Mouse (Mus musculus) intestine, embryonic 14.5 days (tissue): ENCODE measurements around the gene Rgs8. TPM values are rescaled to one million over a fixed set of nuclear protein-coding genes. Genes with fewer than 3 reads are reported as not detected.

ENCODE experiments used
- ATAC-seq: fragments of 200-750 bp; cut with Nextera tagmentation; replicated peaks from 2 replicates; pipeline ENCODE4 v1.8.0; 2017; ENCODE audit warnings: low read depth, moderate number of reproducible peaks, moderate TSS enrichment, moderate library complexity; ENCODE audit not compliant: low FRiP score, low TSS enrichment
- DNase-seq: peaks from one replicate; pipeline ENCODE4 v3.0.0-alpha.2; 2018; ENCODE audit warnings: low spot score
- H3K27ac ChIP-seq: fragments of 300-500 bp; sonication (generic); 2 replicates; pipeline ENCODE4 v1.5.1; 2014; ENCODE audit warnings: low read depth, mild to moderate bottlenecking, control low read depth
- H3K27me3 ChIP-seq: fragments of 300-500 bp; sonication (generic); replicated peaks from 2 replicates; pipeline ENCODE4 v1.6.1; 2014; ENCODE audit warnings: low read length, control low read depth; ENCODE audit not compliant: control insufficient read depth, insufficient read depth
- H3K36me3 ChIP-seq: fragments of 300-500 bp; sonication (generic); 2 replicates; pipeline ENCODE4 v1.6.1; 2014; ENCODE audit warnings: low read length, control low read depth; ENCODE audit not compliant: control insufficient read depth, insufficient read depth
- H3K4me1 ChIP-seq: fragments of 300-500 bp; sonication (generic); replicated peaks from 2 replicates; pipeline ENCODE4 v1.6.1; 2014; ENCODE audit warnings: low read length, control low read depth, mixed read lengths; ENCODE audit not compliant: control insufficient read depth, insufficient read depth
- H3K4me2 ChIP-seq: fragments of 300-500 bp; sonication (generic); 2 replicates; pipeline ENCODE4 v1.6.1; 2014; ENCODE audit warnings: low read length
- H3K4me3 ChIP-seq: fragments of 300-500 bp; sonication (generic); 2 replicates; pipeline ENCODE4 v1.5.1; 2014; ENCODE audit warnings: low read depth, low read length, control low read depth, mixed read lengths
- H3K9ac ChIP-seq: fragments of 300-500 bp; sonication (generic); 2 replicates; pipeline ENCODE4 v1.6.1; 2014; ENCODE audit warnings: mild to moderate bottlenecking, low read length
- H3K9me3 ChIP-seq: fragments of 300-500 bp; sonication (generic); 2 replicates; pipeline ENCODE4 v1.6.1; 2016; ENCODE audit warnings: low read length, control low read depth; ENCODE audit not compliant: control insufficient read depth
- WGBS: fragments of 180-500 bp; shearing (Covaris S2); extraction: QIAGEN DNeasy Blood & Tissue Kit; methylation state at CpG from one replicate; pipeline ENCODE4 v1.1.7; 2014; 5-methylcytosine and 5-hydroxymethylcytosine counted together
- polyA plus RNA-seq: library from polyadenylated mRNA; unstranded; fragments of >200 nt; fragmentation: Nextera tagmentation; extraction: Ambion mirVana; gene quantifications from 2 replicates; pipeline ENCODE4 v1.2.1, GENCODE M21; 2014

Rgs8 gene
- polyA plus RNA-seq, 1 experiment from 2014 or later: 0.04 TPM

GRCm38 (mm10) chr1:153667244-153667727 lies 14.5 kb downstream of the Rgs8 start:
- DNase-seq: no peak
- Histone ChIP-seq H3K9me3 (no peaks in the 10 kb centered on the region), H3K4me2 (no peak overlapping the region), H3K4me3 (no peak overlapping the region), H3K4me1 (0 out of 2 replicates have a peak, but pooled peaks cover 7% of the 10 kb centered on the region), H3K9ac (no peak overlapping the region), H3K27ac (no peak overlapping the region), H3K36me3 (no peaks in the 10 kb centered on the region), H3K27me3 (peaks cover 31% of the 10 kb centered on the region)
- no peak for ATAC-seq
- 76% methylated on average over 4 of the region's 4 CpGs for WGBS

- Histone ChIP-seq H3K4me1 (0 out of 2 replicates have a peak, but pooled peaks cover 7% of the 10 kb centered on the region), H3K36me3 (no peaks in the 10 kb centered on the region), H3K4me3 (no peak overlapping the region), H3K27me3 (peaks cover 31% of the 10 kb centered on the region), H3K27ac (no peak overlapping the region), H3K9ac (no peak overlapping the region), H3K9me3 (no peaks in the 10 kb centered on the region), H3K4me2 (no peak overlapping the region)
- ATAC-seq (no peak), DNase-seq (no peak)
- 63% methylated on average over 5 of the region's 5 CpGs for WGBS
Observed at GRCm38 (mm10) chr1:153667781-153668180, 15.0 kb downstream of the Rgs8 start.

GRCm38 (mm10) chr1:153669086-153669485 lies 16.3 kb downstream of the Rgs8 start:
- H3K4me2 ChIP-seq: no peak overlapping the region
- H3K9me3 ChIP-seq: no peaks in the 10 kb centered on the region
- peak; percentile 19; the same call in 1 of the 2 replicates for ATAC-seq
- 37% methylated on average over 7 of the region's 7 CpGs for WGBS
- DNase-seq: no peak
- H3K4me3 ChIP-seq: no peak overlapping the region
- no peak overlapping the region for H3K9ac ChIP-seq
- H3K27ac ChIP-seq: no peak overlapping the region
- 0 out of 2 replicates have a peak, but pooled peaks cover 7% of the 10 kb centered on the region for H3K4me1 ChIP-seq
- H3K36me3 ChIP-seq: no peaks in the 10 kb centered on the region
- peaks cover 31% of the 10 kb centered on the region for H3K27me3 ChIP-seq

GRCm38 (mm10) chr1:153669728-153670127 lies 16.9 kb downstream of the Rgs8 start:
- 51% methylated on average over 3 of the region's 3 CpGs for WGBS
- H3K4me2 ChIP-seq: no peak overlapping the region
- no peak overlapping the region for H3K4me3 ChIP-seq
- peaks cover 25% of the 10 kb centered on the region for H3K27me3 ChIP-seq
- no peak overlapping the region for H3K9ac ChIP-seq
- H3K9me3 ChIP-seq: no peaks in the 10 kb centered on the region
- H3K27ac ChIP-seq: no peak overlapping the region
- ATAC-seq (no peak), DNase-seq (no peak)
- 0 out of 2 replicates have a peak, but pooled peaks cover 7% of the 10 kb centered on the region for H3K4me1 ChIP-seq
- no peaks in the 10 kb centered on the region for H3K36me3 ChIP-seq

GRCm38 (mm10) chr1:153671352-153671751 lies 18.5 kb downstream of the Rgs8 start:
- Histone ChIP-seq H3K4me1 (no peaks in the 10 kb centered on the region), H3K36me3 (no peaks in the 10 kb centered on the region), H3K4me3 (no peak overlapping the region), H3K4me2 (no peak overlapping the region), H3K27me3 (peaks cover 11% of the 10 kb centered on the region), H3K9ac (no peak overlapping the region), H3K9me3 (no peaks in the 10 kb centered on the region), H3K27ac (no peak overlapping the region)
- ATAC-seq: no peak
- 75% methylated on average over 3 of the region's 3 CpGs for WGBS
- DNase-seq: no peak

DNA sequence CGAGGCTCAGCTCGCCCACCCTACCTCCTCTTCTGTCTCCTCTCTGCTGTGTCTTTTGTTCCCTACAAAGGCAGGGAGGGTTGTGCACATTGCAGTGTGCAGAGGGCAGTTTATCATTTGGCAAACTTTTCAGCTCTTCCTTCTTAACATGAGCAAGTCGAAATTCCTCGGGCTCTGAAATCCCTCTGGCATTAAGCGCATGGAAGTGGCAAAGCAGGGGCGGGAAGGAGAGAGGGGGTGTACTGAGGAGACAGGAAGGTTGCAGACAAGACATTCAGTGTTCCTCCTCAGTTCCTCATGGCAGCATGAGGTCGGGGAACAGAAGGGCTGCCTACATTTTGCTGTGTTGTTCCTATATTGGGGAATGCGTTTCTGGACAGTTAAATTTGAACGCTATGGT lies 19.9 kb downstream of the Rgs8 start:
- Histone ChIP-seq H3K4me3 (no peak overlapping the region), H3K9me3 (no peaks in the 10 kb centered on the region), H3K4me1 (no peaks in the 10 kb centered on the region), H3K27me3 (peaks cover 7% of the 10 kb centered on the region), H3K4me2 (no peak overlapping the region), H3K9ac (no peak overlapping the region), H3K27ac (no peak overlapping the region), H3K36me3 (no peaks in the 10 kb centered on the region)
- no peak for DNase-seq
- ATAC-seq: no peak
- 56% methylated on average over 9 of the region's 9 CpGs for WGBS

GRCm38 (mm10) chr1:153673900-153674299 lies 21.1 kb downstream of the Rgs8 start:
- Histone ChIP-seq H3K4me1 (no peaks in the 10 kb centered on the region), H3K4me2 (no peak overlapping the region), H3K9me3 (no peaks in the 10 kb centered on the region), H3K27me3 (no peaks in the 10 kb centered on the region; the same call in none of the 2 replicates), H3K9ac (no peak overlapping the region), H3K4me3 (no peak overlapping the region), H3K27ac (no peak overlapping the region), H3K36me3 (no peaks in the 10 kb centered on the region)
- no peak for ATAC-seq
- 83% methylated on average over 12 of the region's 12 CpGs for WGBS
- DNase-seq: no peak

- Histone ChIP-seq H3K9ac (no peak overlapping the region), H3K4me3 (no peak overlapping the region), H3K4me1 (no peaks in the 10 kb centered on the region), H3K27ac (no peak overlapping the region), H3K27me3 (peaks cover 4% of the 10 kb centered on the region), H3K9me3 (no peaks in the 10 kb centered on the region), H3K4me2 (no peak overlapping the region), H3K36me3 (no peaks in the 10 kb centered on the region)
- 82% methylated on average over 4 of the region's 4 CpGs for WGBS
- DNase-seq (no peak), ATAC-seq (no peak)
Observed at GRCm38 (mm10) chr1:153675591-153675990, 22.8 kb downstream of the Rgs8 start.

- Histone ChIP-seq H3K4me2 (no peak overlapping the region), H3K4me3 (no peak overlapping the region), H3K27me3 (peaks cover 4% of the 10 kb centered on the region; the same call in 1 of the 2 replicates), H3K27ac (no peak overlapping the region), H3K4me1 (no peaks in the 10 kb centered on the region), H3K9me3 (no peaks in the 10 kb centered on the region), H3K36me3 (no peaks in the 10 kb centered on the region), H3K9ac (no peak overlapping the region)
- ATAC-seq (no peak), DNase-seq (no peak)
- WGBS: 59% methylated on average over 6 of the region's 6 CpGs
Observed at GRCm38 (mm10) chr1:153677635-153678034, 24.8 kb downstream of the Rgs8 start.
